Mouse (Mus musculus) testis, adult 2 months (tissue): ENCODE results near the gene Ttll8.

Source experiments
- CTCF ChIP-seq: fragments of 200-500 bp; IDR thresholded peaks from 2 replicates; pipeline ENCODE4 v1.5.1; 2012; ENCODE audit warnings: low read depth, mild to moderate bottlenecking, inconsistent platforms, low read length, moderate library complexity; ENCODE audit not compliant: control insufficient read depth, insufficient read depth, insufficient replicate concordance
- POLR2A ChIP-seq: fragments of 200-500 bp; IDR thresholded peaks from 2 replicates; pipeline ENCODE4 v1.6.1; 2012; ENCODE audit warnings: low read depth, mild to moderate bottlenecking, inconsistent platforms, low read length, moderate library complexity; ENCODE audit not compliant: control insufficient read depth

DNA sequence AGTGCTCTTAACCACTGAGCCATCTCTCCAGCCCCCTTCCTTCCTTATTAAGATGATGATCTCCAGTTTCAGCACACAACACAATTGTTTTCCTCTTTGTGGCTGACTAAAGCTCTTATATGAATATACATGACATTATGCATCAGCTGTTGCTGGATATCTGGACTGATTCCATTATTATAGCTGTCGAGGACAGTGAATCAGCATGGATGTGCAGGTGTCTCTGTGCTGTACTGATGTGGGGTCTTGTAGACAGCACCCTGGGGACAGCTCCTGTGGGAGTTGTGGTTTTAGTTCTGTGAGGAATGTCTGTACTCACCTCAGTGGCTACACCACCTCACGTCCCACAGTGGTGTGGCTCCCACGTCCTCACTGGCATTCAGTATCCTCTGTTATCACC lies 47.0 kb upstream of the Ttll8 start:
- TF ChIP-seq CTCF (no peak), POLR2A (no peak)
